Mouse (Mus musculus) thymus, adult 2 months (tissue): ENCODE data around the gene Ric8a.

ENCODE experiments used
- CTCF ChIP-seq: fragments of 200-500 bp; IDR thresholded peaks from 2 replicates; pipeline ENCODE4 v1.5.1; 2012; ENCODE audit warnings: mild to moderate bottlenecking, control low read depth, low read length, moderate library complexity, borderline replicate concordance; ENCODE audit not compliant: control insufficient read depth, poor library complexity, insufficient read depth; ENCODE audit errors: extremely low read depth
- POLR2A ChIP-seq: fragments of 200-500 bp; IDR thresholded peaks from 2 replicates; pipeline ENCODE4 v1.6.1; 2012; ENCODE audit warnings: mild to moderate bottlenecking, low read length, control low read depth, moderate library complexity; ENCODE audit not compliant: control insufficient read depth, poor library complexity, insufficient read depth; ENCODE audit errors: extremely low read depth

GRCm38 (mm10) chr7:140831447-140831846 lies 25.3 kb upstream of the Ric8a start:
- TF ChIP-seq CTCF: no peak
- TF ChIP-seq POLR2A: no peak
